Mouse (Mus musculus) kidney, adult 2 months (tissue): ENCODE measurements around the gene Ssbp3. TPM values are rescaled to one million over a fixed set of nuclear protein-coding genes. Genes with fewer than 3 reads are reported as not detected.

Experiments
- DNase-seq: peaks from one replicate; pipeline ENCODE4 v3.0.0; 2021
- H3K27ac ChIP-seq: fragments of 200-500 bp; 2 replicates; pipeline ENCODE4 v1.5.1; 2012; ENCODE audit warnings: low read depth, low read length, control low read depth, inconsistent platforms; ENCODE audit not compliant: insufficient read depth
- H3K27me3 ChIP-seq: fragments of 200-500 bp; replicated peaks from 2 replicates; pipeline ENCODE4 v1.6.1; 2012; ENCODE audit warnings: mild to moderate bottlenecking, moderate library complexity, low read length, inconsistent platforms; ENCODE audit not compliant: control insufficient read depth, insufficient read depth
- H3K36me3 ChIP-seq: fragments of 200-500 bp; 2 replicates; pipeline ENCODE4 v1.6.1; 2012; ENCODE audit warnings: mild to moderate bottlenecking, moderate library complexity, low read length, inconsistent platforms; ENCODE audit not compliant: control insufficient read depth, insufficient read depth
- H3K4me1 ChIP-seq: fragments of 200-500 bp; 2 replicates; pipeline ENCODE4 v1.6.1; 2011; ENCODE audit warnings: low read length; ENCODE audit not compliant: control insufficient read depth, insufficient read depth
- H3K4me3 ChIP-seq: fragments of 200-500 bp; 2 replicates; pipeline ENCODE4 v1.5.1; 2011; ENCODE audit warnings: mild to moderate bottlenecking, low read depth, low read length, control low read depth; ENCODE audit not compliant: insufficient read depth
- CTCF ChIP-seq: fragments of 200-500 bp; conservative IDR thresholded peaks from 2 replicates; pipeline ENCODE4 v1.5.1; 2011; ENCODE audit warnings: low read depth, mild to moderate bottlenecking, control low read depth, low read length, moderate library complexity, mixed read lengths; ENCODE audit not compliant: insufficient read depth, insufficient read length
- POLR2A ChIP-seq: fragments of 200-500 bp; IDR thresholded peaks from one replicate; pipeline ENCODE4 v1.6.1; 2011; ENCODE audit warnings: low read depth, low read length, control low read depth
- WGBS: fragments of 180-500 bp; shearing (Covaris S2); methylation state at CpG from one replicate; pipeline ENCODE4 v1.1.7; 2018; 5-methylcytosine and 5-hydroxymethylcytosine counted together
- polyA plus RNA-seq: library from polyadenylated mRNA; depleted of rRNA; stranded (reverse); fragments of >200 nt; gene quantifications from 2 replicates; pipeline ENCODE4 v1.2.3, GENCODE M21; 2012

Gene Ssbp3
- polyA plus RNA-seq, 1 experiment: 48.6 TPM

- H3K27ac ChIP-seq: peak overlapping the region; percentile 17; the same call in 1 of the 2 replicates
- no peaks in the 10 kb centered on the region for H3K36me3 ChIP-seq
- no peak overlapping the region for H3K4me3 ChIP-seq
- DNase-seq: peak; percentile 71
- no peaks in the 10 kb centered on the region for H3K27me3 ChIP-seq
- TF ChIP-seq POLR2A (no peak), CTCF (no peak; the same call in 1 of the 2 replicates)
- H3K4me1 ChIP-seq: peaks cover 41% of the 10 kb centered on the region
- 42% methylated on average over 15 of the region's 15 CpGs for WGBS
Observed at GRCm38 (mm10) chr4:106985899-106986832, 75.7 kb downstream of the Ssbp3 start.

GRCm38 (mm10) chr4:106987725-106988364, 77.3 kb downstream of the Ssbp3 start:
- no peak overlapping the region for H3K4me3 ChIP-seq
- peak; percentile 92 for DNase-seq
- peaks cover 25% of the 10 kb centered on the region for H3K4me1 ChIP-seq
- 23% methylated on average over 7 of the region's 7 CpGs for WGBS
- H3K27me3 ChIP-seq: no peaks in the 10 kb centered on the region
- TF ChIP-seq POLR2A: no peak
- peak; percentile 92 for TF ChIP-seq CTCF
- H3K36me3 ChIP-seq: no peaks in the 10 kb centered on the region
- H3K27ac ChIP-seq: no peak overlapping the region

- Histone ChIP-seq H3K36me3 (no peaks in the 10 kb centered on the region), H3K4me3 (no peak overlapping the region), H3K4me1 (peaks cover 21% of the 10 kb centered on the region), H3K27ac (peak overlapping the region; percentile 25; the same call in 1 of the 2 replicates), H3K27me3 (no peaks in the 10 kb centered on the region)
- 63% methylated on average over 6 of the region's 6 CpGs for WGBS
- TF ChIP-seq CTCF (no peak), POLR2A (no peak)
- DNase-seq: peak; percentile 83
Observed at GRCm38 (mm10) chr4:106988886-106989225, 78.4 kb downstream of the Ssbp3 start.

- Histone ChIP-seq H3K27me3 (no peaks in the 10 kb centered on the region), H3K36me3 (no peaks in the 10 kb centered on the region), H3K4me1 (peaks cover 21% of the 10 kb centered on the region), H3K27ac (peak overlapping the region; percentile 25; the same call in 1 of the 2 replicates), H3K4me3 (no peak overlapping the region)
- 71% methylated on average over 10 of the region's 10 CpGs for WGBS
- TF ChIP-seq POLR2A (no peak), CTCF (peak; percentile 88)
- DNase-seq: peak; percentile 58
Observed at GRCm38 (mm10) chr4:106989226-106989983, 78.9 kb downstream of the Ssbp3 start.

GRCm38 (mm10) chr4:106993053-106993452, 82.6 kb downstream of the Ssbp3 start:
- TF ChIP-seq POLR2A: no peak
- TF ChIP-seq CTCF: no peak
- Histone ChIP-seq H3K27ac (no peak overlapping the region), H3K27me3 (no peaks in the 10 kb centered on the region), H3K36me3 (no peaks in the 10 kb centered on the region), H3K4me3 (no peak overlapping the region), H3K4me1 (peaks cover 9% of the 10 kb centered on the region; the same call in 1 of the 2 replicates)
- 83% methylated on average over 5 of the region's 5 CpGs for WGBS
- DNase-seq: peak; percentile 52

- TF ChIP-seq CTCF: no peak
- no peak for TF ChIP-seq POLR2A
- no peak overlapping the region for H3K27ac ChIP-seq
- H3K4me1 ChIP-seq: peaks cover under 1% of the 10 kb centered on the region; the same call in 1 of the 2 replicates
- DNase-seq: no peak
- H3K36me3 ChIP-seq: no peaks in the 10 kb centered on the region
- H3K27me3 ChIP-seq: no peaks in the 10 kb centered on the region
- 85% methylated on average over 5 of the region's 5 CpGs for WGBS
- H3K4me3 ChIP-seq: no peak overlapping the region
Observed at GRCm38 (mm10) chr4:106994252-106994651, 83.8 kb downstream of the Ssbp3 start.

- Histone ChIP-seq H3K4me3 (no peak overlapping the region), H3K27me3 (no peaks in the 10 kb centered on the region), H3K4me1 (peaks cover 5% of the 10 kb centered on the region), H3K27ac (no peak overlapping the region), H3K36me3 (no peaks in the 10 kb centered on the region)
- TF ChIP-seq CTCF (no peak), POLR2A (no peak)
- 86% methylated on average over 6 of the region's 6 CpGs for WGBS
- no peak for DNase-seq
Observed at GRCm38 (mm10) chr4:106995069-106995468, 84.6 kb downstream of the Ssbp3 start.
